In the genomic region with DNA sequence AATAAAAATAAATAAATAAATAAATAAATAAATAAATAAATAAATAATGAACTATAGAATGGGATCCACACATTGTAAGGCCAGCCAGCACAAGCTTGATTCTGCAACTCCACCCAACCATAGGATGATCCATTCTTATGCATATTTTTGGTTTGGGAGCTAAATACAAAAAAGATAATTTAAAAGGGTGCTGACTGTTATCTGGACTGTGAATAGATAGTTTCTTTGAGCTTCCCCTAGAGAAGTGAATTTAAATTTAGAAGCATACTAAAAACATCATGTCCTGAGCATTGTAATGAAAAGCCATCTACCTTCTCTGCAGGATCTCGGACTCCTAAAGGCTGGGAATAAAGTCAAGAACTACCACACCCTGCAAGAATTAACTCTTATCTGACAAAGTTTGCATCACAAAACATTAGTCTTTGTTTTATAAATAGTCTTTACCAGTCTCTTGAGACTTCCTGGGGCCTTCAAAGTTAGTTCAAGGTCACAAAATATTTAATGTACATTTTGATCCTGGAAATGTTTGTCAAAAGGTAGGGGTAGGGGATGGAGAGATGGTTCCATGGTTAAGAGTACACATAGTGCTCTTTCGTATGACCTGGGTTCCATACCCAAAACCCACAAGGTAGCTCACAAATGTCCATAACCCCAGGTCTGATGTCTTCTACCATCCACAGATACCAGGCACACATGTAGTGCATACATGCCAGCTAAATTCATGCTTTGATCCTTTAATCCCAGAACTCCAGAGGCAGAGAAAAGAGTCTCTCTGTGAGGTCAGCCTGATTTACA, we compare ENCODE assay signal across 40 mouse cellular contexts. TPM values are rescaled to one million over a fixed set of nuclear protein-coding genes. Genes with fewer than 3 reads are reported as not detected.
"Had no signal": no experiment of that assay in that cellular context is flagged by ENCODE, and none has a peak within 500 bp of the region (broad histone marks: within the 10 kb centered on the region; RNA-seq: fewer than 3 reads in every experiment).

No protein-coding gene starts in this region.

RNA-seq across cellular contexts. Expression of gene Gm13128, which starts 17.2 kb away (rescaled TPM):
- total RNA-seq: left cerebral cortex, postnatal 10 days; left cerebral cortex, postnatal 14 days; left cerebral cortex, postnatal 25 days; left cerebral cortex, postnatal 36 days; left cerebral cortex, postnatal 4 days; liver, adult 2 months; megakaryocyte progenitor cell, adult 5-6 weeks; megakaryocyte, adult 5-6 weeks; megakaryocyte-erythroid progenitor cell, adult 5-6 weeks; midbrain, postnatal 0 days; monocyte, adult 5-6 weeks had no signal
- polyA plus RNA-seq: limb, embryonic 10.5 days; limb, embryonic 11.5 days; limb, embryonic 12.5 days; limb, embryonic 13.5 days; limb, embryonic 14.5 days; limb, embryonic 15.5 days; liver, adult 2 months; liver, embryonic 11.5 days; liver, embryonic 12.5 days; liver, embryonic 13.5 days; liver, embryonic 14.5 days; liver, embryonic 15.5 days; liver, embryonic 16.5 days; liver, postnatal 0 days; lung, adult 2 months; lung, embryonic 14.5 days; lung, embryonic 15.5 days; lung, embryonic 16.5 days; lung, postnatal 0 days; macrophage; midbrain, embryonic 10.5 days; midbrain, embryonic 11.5 days; midbrain, embryonic 12.5 days; midbrain, embryonic 13.5 days; midbrain, embryonic 14.5 days; midbrain, embryonic 15.5 days; midbrain, embryonic 16.5 days; midbrain, postnatal 0 days; myocyte; neural tube, embryonic 11.5 days; neural tube, embryonic 12.5 days had no signal

RNA-seq across cellular contexts. Expression of gene Pramel5, which starts 32.6 kb away (rescaled TPM):
- total RNA-seq: left cerebral cortex, postnatal 10 days; left cerebral cortex, postnatal 14 days; left cerebral cortex, postnatal 25 days; left cerebral cortex, postnatal 36 days; left cerebral cortex, postnatal 4 days; liver, adult 2 months; megakaryocyte progenitor cell, adult 5-6 weeks; megakaryocyte, adult 5-6 weeks; megakaryocyte-erythroid progenitor cell, adult 5-6 weeks; midbrain, postnatal 0 days; monocyte, adult 5-6 weeks had no signal
- polyA plus RNA-seq: limb, embryonic 10.5 days; limb, embryonic 11.5 days; limb, embryonic 12.5 days; limb, embryonic 13.5 days; limb, embryonic 14.5 days; limb, embryonic 15.5 days; liver, adult 2 months; liver, embryonic 11.5 days; liver, embryonic 12.5 days; liver, embryonic 13.5 days; liver, embryonic 14.5 days; liver, embryonic 15.5 days; liver, embryonic 16.5 days; liver, postnatal 0 days; lung, adult 2 months; lung, embryonic 14.5 days; lung, embryonic 15.5 days; lung, embryonic 16.5 days; lung, postnatal 0 days; macrophage; midbrain, embryonic 10.5 days; midbrain, embryonic 11.5 days; midbrain, embryonic 12.5 days; midbrain, embryonic 13.5 days; midbrain, embryonic 14.5 days; midbrain, embryonic 15.5 days; midbrain, embryonic 16.5 days; midbrain, postnatal 0 days; myocyte; neural tube, embryonic 11.5 days; neural tube, embryonic 12.5 days had no signal

RNA-seq across cellular contexts. Expression of gene Gm13119, which starts 44.9 kb away (rescaled TPM):
- total RNA-seq: left cerebral cortex, postnatal 10 days; left cerebral cortex, postnatal 14 days; left cerebral cortex, postnatal 25 days; left cerebral cortex, postnatal 36 days; left cerebral cortex, postnatal 4 days; liver, adult 2 months; megakaryocyte progenitor cell, adult 5-6 weeks; megakaryocyte, adult 5-6 weeks; megakaryocyte-erythroid progenitor cell, adult 5-6 weeks; midbrain, postnatal 0 days; monocyte, adult 5-6 weeks had no signal
- polyA plus RNA-seq: limb, embryonic 10.5 days; limb, embryonic 11.5 days; limb, embryonic 12.5 days; limb, embryonic 13.5 days; limb, embryonic 14.5 days; limb, embryonic 15.5 days; liver, adult 2 months; liver, embryonic 11.5 days; liver, embryonic 12.5 days; liver, embryonic 13.5 days; liver, embryonic 14.5 days; liver, embryonic 15.5 days; liver, embryonic 16.5 days; liver, postnatal 0 days; lung, adult 2 months; lung, embryonic 14.5 days; lung, embryonic 15.5 days; lung, embryonic 16.5 days; lung, postnatal 0 days; macrophage; midbrain, embryonic 10.5 days; midbrain, embryonic 11.5 days; midbrain, embryonic 12.5 days; midbrain, embryonic 13.5 days; midbrain, embryonic 14.5 days; midbrain, embryonic 15.5 days; midbrain, embryonic 16.5 days; midbrain, postnatal 0 days; myocyte; neural tube, embryonic 11.5 days; neural tube, embryonic 12.5 days had no signal
